ENCODE assay signal across 11 mouse cellular contexts in the genomic region with DNA sequence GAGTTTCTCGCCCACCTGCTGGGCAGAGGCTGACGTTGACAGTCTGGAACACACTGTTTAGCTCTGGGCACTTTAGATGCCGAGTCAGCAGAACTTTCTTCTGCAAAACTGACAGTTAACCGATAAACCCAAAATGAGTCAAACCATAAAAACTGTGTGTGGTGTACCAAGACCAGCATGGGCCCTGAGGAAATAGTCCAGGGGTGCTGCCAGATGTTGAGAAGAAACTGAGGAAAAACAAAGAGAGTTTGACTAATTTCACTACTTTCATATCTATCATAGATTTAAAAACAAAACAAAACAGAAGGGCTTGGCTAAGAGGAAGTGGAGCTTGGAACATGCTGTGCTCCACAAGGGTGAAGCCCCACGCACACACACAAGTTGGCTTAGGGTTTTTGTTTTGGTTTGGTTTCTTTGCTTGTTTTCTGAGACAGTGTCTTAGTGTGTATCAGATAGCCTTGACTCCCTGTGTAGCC. TPM values are rescaled to one million over a fixed set of nuclear protein-coding genes. Genes with fewer than 3 reads are reported as not detected.
DNase-seq lines count a peak whose midpoint lies in the region; ATAC-seq and TF ChIP-seq lines count a peak whose summit lies in the region.
"Had no signal": no experiment of that assay in that cellular context is flagged by ENCODE, and none has a peak within 500 bp of the region (broad histone marks: within the 10 kb centered on the region; RNA-seq: fewer than 3 reads in every experiment).

No protein-coding gene starts in this region.

- no peak for TF ChIP-seq CTCF in lung, postnatal 0 days (IDR thresholded peaks at IDR 0.05)

- no peak overlapping the region for H3K4me2 ChIP-seq in lung, postnatal 0 days (replicated peaks; ENCODE audit: low read depth, low read length)
- H3K4me2 ChIP-seq in liver, embryonic 16.5 days (ENCODE audit: low read depth, low read length): peak overlapping the region; percentile 18; the same call in 1 of the 2 replicates
- H3K4me2 ChIP-seq: intestine, embryonic 15.5 days; lung, embryonic 14.5 days had no signal

- H3K9me3 ChIP-seq in lung, postnatal 0 days (ENCODE audit: low read length): no peaks in the 10 kb centered on the region
- no peaks in the 10 kb centered on the region for H3K9me3 ChIP-seq in liver, embryonic 16.5 days (replicated peaks; ENCODE audit: control insufficient read depth, low read length)
- H3K9me3 ChIP-seq: intestine, embryonic 15.5 days had no signal

- peak; percentile 67; the same call in 1 of the 2 replicates for TF ChIP-seq EP300 in lung, postnatal 0 days (IDR thresholded peaks at IDR 0.05)

- no peaks in the 10 kb centered on the region for H3K4me1 ChIP-seq in lung, postnatal 0 days (ENCODE audit: insufficient read depth, low read depth, low read length)
- H3K4me1 ChIP-seq in liver, embryonic 16.5 days (ENCODE audit: control insufficient read depth, low read depth, low read length): no peaks in the 10 kb centered on the region; the same call in 1 of the 2 replicates
- H3K4me1 ChIP-seq: intestine, embryonic 15.5 days had no signal

- H3K27ac ChIP-seq in lung, postnatal 0 days (ENCODE audit: low read length): no peak overlapping the region
- H3K27ac ChIP-seq in liver, embryonic 16.5 days (ENCODE audit: low read length): no peak overlapping the region; the same call in 1 of the 2 replicates
- H3K27ac ChIP-seq: intestine, embryonic 15.5 days had no signal

- no peak overlapping the region for H3K9ac ChIP-seq in lung, postnatal 0 days (replicated peaks; ENCODE audit: low read depth)
- no peak overlapping the region for H3K9ac ChIP-seq in liver, embryonic 16.5 days (ENCODE audit: low read depth, low read length)
- H3K9ac ChIP-seq: intestine, embryonic 15.5 days; lung, embryonic 14.5 days had no signal

- no peaks in the 10 kb centered on the region for H3K36me3 ChIP-seq in lung, postnatal 0 days (ENCODE audit: insufficient read depth, low read length)
- no peaks in the 10 kb centered on the region for H3K36me3 ChIP-seq in liver, embryonic 16.5 days (ENCODE audit: control insufficient read depth, insufficient read depth)
- H3K36me3 ChIP-seq: intestine, embryonic 15.5 days had no signal

- WGBS in lung, postnatal 0 days: 61% methylated on average over 5 of the region's 5 CpGs
- WGBS in liver, embryonic 16.5 days (ENCODE audit: insufficient replicate concordance): 31% methylated on average over 5 of the region's 5 CpGs

- no peaks in the 10 kb centered on the region for H3K27me3 ChIP-seq in lung, postnatal 0 days (replicated peaks; ENCODE audit: insufficient read depth, low read length)
- H3K27me3 ChIP-seq in liver, embryonic 16.5 days (ENCODE audit: control insufficient read depth, insufficient read depth, low read depth, low read length): no peaks in the 10 kb centered on the region
- H3K27me3 ChIP-seq: intestine, embryonic 15.5 days had no signal

- peak; percentile 46; the same call in 1 of the 2 replicates for ATAC-seq in lung, postnatal 0 days
- peak; percentile 71 for ATAC-seq in CD4-positive, CD25-positive, alpha-beta regulatory T cell, adult 4 months
- peak; percentile 77 for ATAC-seq in activated CD4-positive, CD25-positive, alpha-beta regulatory T cell, adult 4 months
- ATAC-seq in liver, embryonic 16.5 days (ENCODE audit: low read depth): no peak
- no peak for ATAC-seq in erythroblast, adult 5-6 weeks (replicated peaks; ENCODE audit: low FRiP score, poor library complexity, severe bottlenecking)
- ATAC-seq: intestine, embryonic 15.5 days had no signal

- no peak overlapping the region for H3K4me3 ChIP-seq in lung, postnatal 0 days (ENCODE audit: low read depth, low read length)
- no peak overlapping the region for H3K4me3 ChIP-seq in liver, embryonic 16.5 days (ENCODE audit: low read depth, low read length)
- H3K4me3 ChIP-seq: intestine, embryonic 15.5 days had no signal

- DNase-seq in lung, postnatal 0 days (ENCODE audit: low spot score): peak; percentile 34
- DNase-seq in lung, postnatal 10 days: no peak
- no peak for DNase-seq in retina, postnatal 1 day
- DNase-seq in neural tube, embryonic 10.5 days (ENCODE audit: extremely low spot score, low spot score): no peak
- DNase-seq: lung, embryonic 14.5 days; right cerebral cortex, postnatal 14 days had no signal

RNA-seq across cellular contexts. Expression of a gene that starts 26.8 kb away (rescaled TPM):
- 0.39 and 0.62 TPM in 2 replicates for polyA plus RNA-seq in lung, postnatal 0 days (2015; fragmentation: Nextera tagmentation; extraction: Ambion mirVana)
- polyA plus RNA-seq in CD4-positive, CD25-positive, alpha-beta regulatory T cell, adult 4 months (2017; shearing (Covaris generic)): 1 to 10 TPM; 1.0 to 2.0 TPM
- 1 to 10 TPM in 1 of 2 experiments, under 1 TPM in 1; 0.64 to 1.6 TPM for polyA plus RNA-seq in activated CD4-positive, CD25-positive, alpha-beta regulatory T cell, adult 4 months (2017; shearing (Covaris generic))
- 0.11 and 0.14 TPM in 2 replicates for polyA plus RNA-seq in liver, embryonic 16.5 days (2015; fragmentation: Nextera tagmentation; extraction: Ambion mirVana)
- total RNA-seq in erythroblast, adult 5-6 weeks (2015; ENCODE audit: low replicate concordance): not detected in 2 replicates
- total RNA-seq in erythroblast, adult 5-6 weeks (2017; ENCODE audit: low replicate concordance): 1.4 and 2.1 TPM in 2 replicates

Comparison
In these comparisons a context has a peak if more than half of its experiments do, and no peak if none do; other contexts are left out.
1. ATAC-seq: peak in lung, postnatal 0 days (single experiment), CD4-positive, CD25-positive, alpha-beta regulatory T cell, adult 4 months (single experiment) and activated CD4-positive, CD25-positive, alpha-beta regulatory T cell, adult 4 months (single experiment); none in liver, embryonic 16.5 days (single experiment) and erythroblast, adult 5-6 weeks (single experiment).